10 mouse cellular contexts compared by ENCODE assay signal in the genomic region with DNA sequence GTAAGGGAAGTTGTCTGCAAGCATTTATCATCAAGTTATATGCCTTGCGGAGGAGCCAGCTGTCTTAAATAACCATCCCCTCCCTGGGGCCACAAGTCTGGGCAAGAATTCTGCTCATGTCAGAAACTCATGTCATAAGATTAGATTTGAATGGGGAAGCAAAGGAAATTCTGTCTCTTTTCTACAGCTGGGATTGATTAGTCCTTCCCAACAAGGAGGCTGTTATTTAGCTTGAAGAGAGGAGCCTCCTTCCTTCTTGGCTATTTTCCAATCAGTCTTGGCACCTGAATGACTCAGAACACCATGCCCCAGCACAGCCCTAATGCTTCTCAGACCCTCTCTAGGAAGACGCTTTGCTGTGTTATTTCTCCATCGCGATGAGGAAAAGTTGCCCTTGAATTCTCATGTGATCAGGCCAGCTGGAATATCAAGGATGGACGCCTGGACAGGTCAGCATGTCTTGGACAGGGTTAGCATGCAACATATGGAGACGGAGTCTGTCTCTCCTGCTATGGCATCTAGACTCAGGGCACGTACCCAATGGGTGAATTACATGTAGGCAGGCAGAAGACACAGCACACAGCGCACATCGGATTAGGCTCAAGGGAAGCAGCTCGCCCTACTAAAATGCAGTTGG.
A peak's percentile ranks its signal among the peaks of the same experiment; 100 is the strongest.
DNase-seq lines count a peak whose midpoint lies in the region; ATAC-seq and TF ChIP-seq lines count a peak whose summit lies in the region.
"Had no signal": no experiment of that assay in that cellular context is flagged by ENCODE, and none has a peak within 500 bp of the region (broad histone marks: within the 10 kb centered on the region; RNA-seq: fewer than 3 reads in every experiment).

No protein-coding gene starts in this region.

- H3K27ac ChIP-seq in layer of hippocampus, adult 2 months = peak overlapping the region; percentile 68
- peak overlapping the region; percentile 75 for H3K27ac ChIP-seq in hindbrain, embryonic 12.5 days
- peak overlapping the region; percentile 4; the same call in 1 of the 2 replicates for H3K27ac ChIP-seq in neural tube, embryonic 14.5 days (ENCODE audit: low read depth, low read length)
- H3K27ac ChIP-seq in intestine, embryonic 15.5 days = no peak overlapping the region
- no peak overlapping the region for H3K27ac ChIP-seq in gastrocnemius, adult 2 months
- H3K27ac ChIP-seq: macrophage had no signal

- no peaks in the 10 kb centered on the region for H3K36me3 ChIP-seq in hindbrain, embryonic 12.5 days
- no peaks in the 10 kb centered on the region for H3K36me3 ChIP-seq in neural tube, embryonic 14.5 days (ENCODE audit: control insufficient read depth, insufficient read depth, low read length)
- no peaks in the 10 kb centered on the region for H3K36me3 ChIP-seq in intestine, embryonic 15.5 days

- ATAC-seq in hindbrain, embryonic 12.5 days (ENCODE audit: low FRiP score) = no peak
- peak; percentile 57; the same call in 1 of the 2 replicates for ATAC-seq in neural tube, embryonic 14.5 days (ENCODE audit: low read depth)
- no peak for ATAC-seq in intestine, embryonic 15.5 days

- WGBS in hindbrain, embryonic 12.5 days = 65% methylated on average over 10 of the region's 10 CpGs
- 61% methylated on average over 10 of the region's 10 CpGs for WGBS in neural tube, embryonic 14.5 days
- 77% methylated on average over 10 of the region's 10 CpGs for WGBS in intestine, embryonic 15.5 days

- intact Hi-C loops in gastrocnemius, adult 2 months (cut with DNase I) = no loop called here

- H3K9me3 ChIP-seq in hindbrain, embryonic 12.5 days (replicated peaks) = no peaks in the 10 kb centered on the region
- no peaks in the 10 kb centered on the region for H3K9me3 ChIP-seq in neural tube, embryonic 14.5 days (ENCODE audit: control insufficient read depth, low read length)
- no peaks in the 10 kb centered on the region for H3K9me3 ChIP-seq in intestine, embryonic 15.5 days

- DNase-seq in layer of hippocampus, adult 2 months (ENCODE audit: low spot score in 2 of 2) = no peak
- DNase-seq in layer of hippocampus, postnatal 10 days (ENCODE audit: low spot score in 2 of 2) = no peak
- peak; percentile 74 to 84 for DNase-seq in cerebellum, postnatal 14 days
- DNase-seq in natural killer cell, adult 2 months (ENCODE audit: low spot score in 2 of 2) = no peak
- no peak for DNase-seq in gastrocnemius, adult 2 months
- DNase-seq: kidney, adult 8-10 months had no signal

- H3K27me3 ChIP-seq in hindbrain, embryonic 12.5 days = no peaks in the 10 kb centered on the region
- H3K27me3 ChIP-seq in neural tube, embryonic 14.5 days (ENCODE audit: control insufficient read depth, insufficient read depth, low read length) = no peaks in the 10 kb centered on the region
- no peaks in the 10 kb centered on the region for H3K27me3 ChIP-seq in intestine, embryonic 15.5 days (replicated peaks)

- H3K4me1 ChIP-seq in hindbrain, embryonic 12.5 days = peaks cover 52% of the 10 kb centered on the region
- peaks cover 26% of the 10 kb centered on the region for H3K4me1 ChIP-seq in neural tube, embryonic 14.5 days (ENCODE audit: control insufficient read depth, insufficient read depth, low read length)
- H3K4me1 ChIP-seq in intestine, embryonic 15.5 days (replicated peaks) = peaks cover 7% of the 10 kb centered on the region; the same call in 1 of the 2 replicates

- H3K4me3 ChIP-seq in layer of hippocampus, adult 2 months = no peak overlapping the region
- no peak overlapping the region for H3K4me3 ChIP-seq in hindbrain, embryonic 12.5 days
- no peak overlapping the region for H3K4me3 ChIP-seq in neural tube, embryonic 14.5 days (ENCODE audit: low read depth, low read length)
- no peak overlapping the region for H3K4me3 ChIP-seq in intestine, embryonic 15.5 days (replicated peaks)
- no peak overlapping the region for H3K4me3 ChIP-seq in gastrocnemius, adult 2 months

- H3K4me2 ChIP-seq in hindbrain, embryonic 12.5 days (replicated peaks) = no peak overlapping the region
- H3K4me2 ChIP-seq in neural tube, embryonic 14.5 days (ENCODE audit: low read depth, low read length) = no peak overlapping the region
- H3K4me2 ChIP-seq in intestine, embryonic 15.5 days (replicated peaks) = no peak overlapping the region

- no peak for TF ChIP-seq CTCF in layer of hippocampus, adult 2 months (conservative IDR thresholded peaks at IDR 0.05)
- TF ChIP-seq CTCF in gastrocnemius, adult 2 months (IDR thresholded peaks at IDR 0.05) = no peak

- H3K9ac ChIP-seq in hindbrain, embryonic 12.5 days = no peak overlapping the region
- no peak overlapping the region for H3K9ac ChIP-seq in neural tube, embryonic 14.5 days (replicated peaks; ENCODE audit: low read depth, low read length)
- no peak overlapping the region for H3K9ac ChIP-seq in intestine, embryonic 15.5 days

Comparison
In these comparisons a context has a peak if more than half of its experiments do, and no peak if none do; other contexts are left out.
1. DNase-seq: peak in cerebellum, postnatal 14 days (2 of 2); none in layer of hippocampus, adult 2 months (0 of 2), layer of hippocampus, postnatal 10 days (0 of 2), natural killer cell, adult 2 months (0 of 2) and gastrocnemius, adult 2 months (single experiment).
2. H3K27ac ChIP-seq: peak in layer of hippocampus, adult 2 months (single experiment), hindbrain, embryonic 12.5 days (single experiment) and neural tube, embryonic 14.5 days (single experiment); none in intestine, embryonic 15.5 days (single experiment) and gastrocnemius, adult 2 months (single experiment).